In the genomic region with DNA sequence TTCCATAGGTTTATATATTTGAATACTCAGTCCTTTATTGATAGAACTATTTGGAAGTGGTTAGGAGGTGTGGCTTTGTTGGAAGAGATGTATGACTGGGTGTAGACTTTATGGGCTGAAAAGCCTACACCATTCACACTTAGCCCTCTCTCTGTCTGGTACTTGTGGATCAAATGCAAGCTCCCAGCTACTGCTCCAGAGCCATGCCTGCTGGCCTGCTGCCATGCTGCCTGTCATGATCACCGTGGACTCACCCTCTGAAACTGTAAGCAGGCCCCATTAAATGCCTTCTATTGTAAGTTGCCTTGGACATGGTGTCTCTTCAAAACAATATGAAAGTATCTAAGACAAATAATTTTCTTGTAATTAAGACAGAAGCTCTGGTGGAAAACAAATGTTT, we compare ENCODE assay signal across 18 mouse cellular contexts.
A peak's percentile ranks its signal among the peaks of the same experiment; 100 is the strongest.
DNase-seq lines count a peak whose midpoint lies in the region; ATAC-seq and TF ChIP-seq lines count a peak whose summit lies in the region.
"Had no signal": no experiment of that assay in that cellular context is flagged by ENCODE, and none has a peak within 500 bp of the region (broad histone marks: within the 10 kb centered on the region; RNA-seq: fewer than 3 reads in every experiment).

No protein-coding gene starts in this region.

- H3K9me3 ChIP-seq in hindbrain, embryonic 14.5 days (ENCODE audit: control insufficient read depth, low read length): no peaks in the 10 kb centered on the region
- H3K9me3 ChIP-seq in hindbrain, embryonic 12.5 days (replicated peaks): no peaks in the 10 kb centered on the region
- no peaks in the 10 kb centered on the region for H3K9me3 ChIP-seq in midbrain, embryonic 14.5 days (ENCODE audit: control insufficient read depth, low read length)
- H3K9me3 ChIP-seq in midbrain, embryonic 16.5 days (replicated peaks; ENCODE audit: control insufficient read depth, low read length, poor library complexity, severe bottlenecking): no peaks in the 10 kb centered on the region
- H3K9me3 ChIP-seq: embryonic facial prominence, embryonic 15.5 days; heart, embryonic 12.5 days; intestine, embryonic 15.5 days had no signal

- no peaks in the 10 kb centered on the region for H3K4me1 ChIP-seq in hindbrain, embryonic 14.5 days (replicated peaks; ENCODE audit: control insufficient read depth, insufficient read depth, low read length)
- H3K4me1 ChIP-seq in hindbrain, embryonic 12.5 days: no peaks in the 10 kb centered on the region
- no peaks in the 10 kb centered on the region for H3K4me1 ChIP-seq in midbrain, embryonic 14.5 days (ENCODE audit: control insufficient read depth, insufficient read depth, low read length)
- H3K4me1 ChIP-seq in midbrain, embryonic 16.5 days (ENCODE audit: control insufficient read depth, insufficient read depth, low read length): no peaks in the 10 kb centered on the region
- H3K4me1 ChIP-seq: embryonic facial prominence, embryonic 15.5 days; heart, embryonic 12.5 days; intestine, embryonic 15.5 days had no signal

- H3K9ac ChIP-seq in hindbrain, embryonic 14.5 days: no peak overlapping the region
- H3K9ac ChIP-seq in hindbrain, embryonic 12.5 days: no peak overlapping the region
- H3K9ac ChIP-seq in midbrain, embryonic 14.5 days (replicated peaks; ENCODE audit: low read length): no peak overlapping the region
- no peak overlapping the region for H3K9ac ChIP-seq in midbrain, embryonic 16.5 days (ENCODE audit: low read depth, low read length)
- H3K9ac ChIP-seq: embryonic facial prominence, embryonic 15.5 days; heart, embryonic 12.5 days; intestine, embryonic 15.5 days had no signal

- no peak overlapping the region for H3K4me3 ChIP-seq in hindbrain, embryonic 14.5 days (replicated peaks; ENCODE audit: low read length)
- H3K4me3 ChIP-seq in hindbrain, embryonic 12.5 days: no peak overlapping the region
- H3K4me3 ChIP-seq in midbrain, embryonic 14.5 days (replicated peaks; ENCODE audit: low read depth, low read length): no peak overlapping the region
- no peak overlapping the region for H3K4me3 ChIP-seq in midbrain, embryonic 16.5 days (ENCODE audit: low read depth, low read length)
- H3K4me3 ChIP-seq: embryonic facial prominence, embryonic 15.5 days; erythroblast, embryonic 14.5 days; gastrocnemius, adult 2 months; heart, embryonic 12.5 days; intestine, embryonic 15.5 days had no signal

- H3K36me3 ChIP-seq in hindbrain, embryonic 14.5 days (replicated peaks; ENCODE audit: control insufficient read depth, insufficient read depth): no peaks in the 10 kb centered on the region
- no peaks in the 10 kb centered on the region for H3K36me3 ChIP-seq in hindbrain, embryonic 12.5 days
- H3K36me3 ChIP-seq in midbrain, embryonic 14.5 days (ENCODE audit: control insufficient read depth, insufficient read depth, low read length): no peaks in the 10 kb centered on the region
- H3K36me3 ChIP-seq in midbrain, embryonic 16.5 days (ENCODE audit: control insufficient read depth, insufficient read depth, low read length): no peaks in the 10 kb centered on the region
- H3K36me3 ChIP-seq: embryonic facial prominence, embryonic 15.5 days; heart, embryonic 12.5 days; intestine, embryonic 15.5 days had no signal

- no peak for TF ChIP-seq POLR2A in brain, embryonic 14.5 days (IDR thresholded peaks at IDR 0.05; ENCODE audit: borderline replicate concordance, extremely low read depth, insufficient read depth, insufficient read length, poor library complexity, severe bottlenecking)

- ATAC-seq in hindbrain, embryonic 14.5 days (ENCODE audit: low FRiP score): 0 out of 2 replicates have a peak, but pooled peaks have one; percentile 57
- ATAC-seq in hindbrain, embryonic 12.5 days (ENCODE audit: low FRiP score): no peak
- ATAC-seq in midbrain, embryonic 14.5 days (ENCODE audit: low FRiP score, low TSS enrichment): no peak
- ATAC-seq in midbrain, embryonic 16.5 days: no peak
- ATAC-seq: activated CD4-positive, CD25-positive, alpha-beta regulatory T cell, adult 4 months; intestine, embryonic 15.5 days; Patski had no signal

- H3K27ac ChIP-seq in hindbrain, embryonic 14.5 days: no peak overlapping the region
- no peak overlapping the region for H3K27ac ChIP-seq in hindbrain, embryonic 12.5 days
- H3K27ac ChIP-seq in midbrain, embryonic 14.5 days (replicated peaks; ENCODE audit: low read depth, low read length): no peak overlapping the region
- no peak overlapping the region for H3K27ac ChIP-seq in midbrain, embryonic 16.5 days (ENCODE audit: low read length)
- H3K27ac ChIP-seq: embryonic facial prominence, embryonic 15.5 days; gastrocnemius, adult 2 months; intestine, embryonic 15.5 days had no signal

- peak; percentile 6 to 8 for DNase-seq in cerebellum, postnatal 14 days
- DNase-seq in cerebellum, postnatal 4 days (ENCODE audit: low spot score in 2 of 2): no peak
- no peak for DNase-seq in hindbrain, embryonic 14.5 days (ENCODE audit: low spot score)
- peak; percentile 21 for DNase-seq in midbrain, embryonic 14.5 days
- peak; percentile 57 for DNase-seq in brain, embryonic 14.5 days (ENCODE audit: low read depth)
- no peak for DNase-seq in right cerebral cortex, postnatal 10 days (ENCODE audit: low spot score in 2 of 2)
- DNase-seq: adrenal gland, postnatal 14 days; cerebellum, adult 18-20 months; gastrocnemius, adult 2 months; gastrocnemius, postnatal 25 days had no signal

- no peak for TF ChIP-seq CTCF in brain, embryonic 14.5 days (IDR thresholded peaks at IDR 0.05; ENCODE audit: borderline replicate concordance, extremely low read depth, insufficient read depth, insufficient read length)

- no peak overlapping the region for H3K4me2 ChIP-seq in hindbrain, embryonic 14.5 days (replicated peaks)
- H3K4me2 ChIP-seq in hindbrain, embryonic 12.5 days (replicated peaks): no peak overlapping the region
- no peak overlapping the region for H3K4me2 ChIP-seq in midbrain, embryonic 14.5 days (ENCODE audit: low read length)
- no peak overlapping the region for H3K4me2 ChIP-seq in midbrain, embryonic 16.5 days (ENCODE audit: low read length)
- H3K4me2 ChIP-seq: embryonic facial prominence, embryonic 15.5 days; heart, embryonic 12.5 days; intestine, embryonic 15.5 days had no signal

- WGBS in hindbrain, embryonic 14.5 days: 57% methylated on average over 1 of the region's 1 CpGs
- WGBS in hindbrain, embryonic 12.5 days: 74% methylated on average over 1 of the region's 1 CpGs
- WGBS in midbrain, embryonic 14.5 days: 46% methylated on average over 1 of the region's 1 CpGs
- WGBS in midbrain, embryonic 16.5 days: 55% methylated on average over 1 of the region's 1 CpGs

- no peaks in the 10 kb centered on the region for H3K27me3 ChIP-seq in hindbrain, embryonic 14.5 days (ENCODE audit: control insufficient read depth, insufficient read depth, low read length)
- H3K27me3 ChIP-seq in hindbrain, embryonic 12.5 days: no peaks in the 10 kb centered on the region
- no peaks in the 10 kb centered on the region for H3K27me3 ChIP-seq in midbrain, embryonic 14.5 days (ENCODE audit: control insufficient read depth, insufficient read depth, low read length)
- H3K27me3 ChIP-seq in midbrain, embryonic 16.5 days (ENCODE audit: control insufficient read depth, insufficient read depth, low read depth, low read length): no peaks in the 10 kb centered on the region
- H3K27me3 ChIP-seq: embryonic facial prominence, embryonic 15.5 days; heart, embryonic 12.5 days; intestine, embryonic 15.5 days had no signal

Comparison
In these comparisons a context has a peak if more than half of its experiments do, and no peak if none do; other contexts are left out.
1. DNase-seq: peak in cerebellum, postnatal 14 days (2 of 2), midbrain, embryonic 14.5 days (single experiment) and brain, embryonic 14.5 days (single experiment); none in cerebellum, postnatal 4 days (0 of 2), hindbrain, embryonic 14.5 days (single experiment) and right cerebral cortex, postnatal 10 days (0 of 2).